Mouse (Mus musculus) small intestine, adult 2 months (tissue): ENCODE measurements around the gene Tiam2. TPM values are rescaled to one million over a fixed set of nuclear protein-coding genes. Genes with fewer than 3 reads are reported as not detected.

Source experiments
- H3K27ac ChIP-seq: fragments of 200-500 bp; 2 replicates; pipeline ENCODE4 v1.5.1; 2012; ENCODE audit warnings: low read depth, low read length, control low read depth, inconsistent platforms; ENCODE audit not compliant: insufficient read depth
- H3K27me3 ChIP-seq: fragments of 200-500 bp; 2 replicates; pipeline ENCODE4 v1.6.1; 2012; ENCODE audit warnings: mild to moderate bottlenecking, moderate library complexity, low read length, inconsistent platforms; ENCODE audit not compliant: control insufficient read depth, insufficient read depth
- H3K36me3 ChIP-seq: fragments of 200-500 bp; 2 replicates; pipeline ENCODE4 v1.6.1; 2012; ENCODE audit warnings: mild to moderate bottlenecking, low read length, control low read depth, inconsistent platforms; ENCODE audit not compliant: control insufficient read depth, insufficient read depth
- H3K4me1 ChIP-seq: fragments of 200-500 bp; 2 replicates; pipeline ENCODE4 v1.6.1; 2012; ENCODE audit warnings: low read length, inconsistent platforms, mixed read lengths; ENCODE audit not compliant: control insufficient read depth, insufficient read depth, insufficient read length
- H3K4me3 ChIP-seq: fragments of 200-500 bp; 2 replicates; pipeline ENCODE4 v1.5.1; 2012; ENCODE audit warnings: low read depth, mild to moderate bottlenecking, control low read depth, inconsistent platforms, low read length, moderate library complexity
- CTCF ChIP-seq: fragments of 200-500 bp; IDR thresholded peaks from 2 replicates; pipeline ENCODE4 v1.5.1; 2012; ENCODE audit warnings: low read depth, mild to moderate bottlenecking, control low read depth, inconsistent platforms, low read length, moderate library complexity, mixed read lengths; ENCODE audit not compliant: insufficient replicate concordance, insufficient read length; ENCODE audit errors: extremely low read depth
- POLR2A ChIP-seq: fragments of 200-500 bp; IDR thresholded peaks from 2 replicates; pipeline ENCODE4 v1.6.1; 2012; ENCODE audit warnings: low read depth, mild to moderate bottlenecking, control low read depth, inconsistent platforms, low read length, moderate library complexity
- WGBS: fragments of 180-500 bp; shearing (Covaris S2); methylation state at CpG from one replicate; pipeline ENCODE4 v1.1.7; 2018; 5-methylcytosine and 5-hydroxymethylcytosine counted together
- polyA plus RNA-seq: library from polyadenylated mRNA; depleted of rRNA; stranded (reverse); fragments of >200 nt; gene quantifications from 2 replicates; pipeline ENCODE4 v1.2.3, GENCODE M21; 2012

Tiam2 gene
- polyA plus RNA-seq, 1 experiment: 2.7 TPM

- Histone ChIP-seq H3K4me1 (peaks cover 16% of the 10 kb centered on the region; the same call in 1 of the 2 replicates), H3K27ac (no peak overlapping the region), H3K36me3 (no peaks in the 10 kb centered on the region), H3K4me3 (no peak overlapping the region), H3K27me3 (no peaks in the 10 kb centered on the region)
- TF ChIP-seq POLR2A: no peak
- no peak for TF ChIP-seq CTCF
- 70% methylated on average over 5 of the region's 5 CpGs for WGBS
Measured at GRCm38 (mm10) chr17:3491065-3491464, 164.7 kb downstream of the Tiam2 start.

- Histone ChIP-seq H3K27ac (no peak overlapping the region), H3K36me3 (no peaks in the 10 kb centered on the region), H3K27me3 (no peaks in the 10 kb centered on the region), H3K4me3 (no peak overlapping the region), H3K4me1 (peaks cover 18% of the 10 kb centered on the region; the same call in 1 of the 2 replicates)
- 89% methylated on average over 6 of the region's 6 CpGs for WGBS
- no peak for TF ChIP-seq POLR2A
- no peak for TF ChIP-seq CTCF
Measured at GRCm38 (mm10) chr17:3491667-3492066, 165.3 kb downstream of the Tiam2 start.

- H3K36me3 ChIP-seq: no peaks in the 10 kb centered on the region
- no peak overlapping the region for H3K4me3 ChIP-seq
- WGBS: 22% methylated on average over 2 of the region's 2 CpGs
- H3K4me1 ChIP-seq: peaks cover 10% of the 10 kb centered on the region; the same call in 1 of the 2 replicates
- no peaks in the 10 kb centered on the region for H3K27me3 ChIP-seq
- TF ChIP-seq CTCF: no peak
- no peak for TF ChIP-seq POLR2A
- H3K27ac ChIP-seq: no peak overlapping the region
Measured at GRCm38 (mm10) chr17:3495576-3495975, 169.2 kb downstream of the Tiam2 start.

- H3K27me3 ChIP-seq: no peaks in the 10 kb centered on the region
- no peak for TF ChIP-seq POLR2A
- TF ChIP-seq CTCF: no peak
- H3K4me1 ChIP-seq: peaks cover 10% of the 10 kb centered on the region; the same call in 1 of the 2 replicates
- no peak overlapping the region for H3K27ac ChIP-seq
- no peaks in the 10 kb centered on the region for H3K36me3 ChIP-seq
- H3K4me3 ChIP-seq: no peak overlapping the region
- 43% methylated on average over 3 of the region's 3 CpGs for WGBS
Measured at GRCm38 (mm10) chr17:3496080-3496479, 169.7 kb downstream of the Tiam2 start.

GRCm38 (mm10) chr17:3498086-3498485 is 171.7 kb downstream of the Tiam2 start:
- no peak for TF ChIP-seq POLR2A
- peak; percentile 42; the same call in 1 of the 2 replicates for TF ChIP-seq CTCF
- Histone ChIP-seq H3K27ac (no peak overlapping the region), H3K36me3 (no peaks in the 10 kb centered on the region; the same call in 1 of the 2 replicates), H3K27me3 (no peaks in the 10 kb centered on the region), H3K4me3 (no peak overlapping the region), H3K4me1 (peaks cover 10% of the 10 kb centered on the region; the same call in 1 of the 2 replicates)
- WGBS: 42% methylated on average over 3 of the region's 3 CpGs

- 81% methylated on average over 3 of the region's 3 CpGs for WGBS
- no peak for TF ChIP-seq CTCF
- TF ChIP-seq POLR2A: no peak
Measured at GRCm38 (mm10) chr17:3498580-3498979, 172.2 kb downstream of the Tiam2 start.

GRCm38 (mm10) chr17:3499468-3499867 is 173.1 kb downstream of the Tiam2 start:
- Histone ChIP-seq H3K27ac (no peak overlapping the region), H3K36me3 (peaks cover 4% of the 10 kb centered on the region), H3K4me3 (no peak overlapping the region), H3K4me1 (peaks cover 10% of the 10 kb centered on the region; the same call in 1 of the 2 replicates), H3K27me3 (no peaks in the 10 kb centered on the region)
- 92% methylated on average over 8 of the region's 8 CpGs for WGBS
- no peak for TF ChIP-seq CTCF
- TF ChIP-seq POLR2A: no peak

More at GRCm38 (mm10) chr17:3498580-3498979, 172.2 kb downstream of the Tiam2 start:
- Histone ChIP-seq H3K4me3 (no peak overlapping the region), H3K36me3 (no peaks in the 10 kb centered on the region; the same call in 1 of the 2 replicates), H3K4me1 (peaks cover 10% of the 10 kb centered on the region; the same call in 1 of the 2 replicates), H3K27me3 (no peaks in the 10 kb centered on the region), H3K27ac (no peak overlapping the region)

GRCm38 (mm10) chr17:3500076-3500475 is 173.7 kb downstream of the Tiam2 start:
- H3K4me3 ChIP-seq: no peak overlapping the region
- peaks cover 4% of the 10 kb centered on the region for H3K36me3 ChIP-seq
- no peak for TF ChIP-seq CTCF
- TF ChIP-seq POLR2A: no peak
- WGBS: 94% methylated on average over 6 of the region's 6 CpGs
- peaks cover 10% of the 10 kb centered on the region; the same call in 1 of the 2 replicates for H3K4me1 ChIP-seq
- no peaks in the 10 kb centered on the region for H3K27me3 ChIP-seq
- H3K27ac ChIP-seq: no peak overlapping the region
